Mouse (Mus musculus): Measurements from ENCODE around the gene Rpl19. TPM values are rescaled to one million over a fixed set of nuclear protein-coding genes. Genes with fewer than 3 reads are reported as not detected.

Gene Rpl19
- total RNA-seq, 4 experiments from 2014 or later: 894 to 1,148 (median 997) TPM

DNA sequence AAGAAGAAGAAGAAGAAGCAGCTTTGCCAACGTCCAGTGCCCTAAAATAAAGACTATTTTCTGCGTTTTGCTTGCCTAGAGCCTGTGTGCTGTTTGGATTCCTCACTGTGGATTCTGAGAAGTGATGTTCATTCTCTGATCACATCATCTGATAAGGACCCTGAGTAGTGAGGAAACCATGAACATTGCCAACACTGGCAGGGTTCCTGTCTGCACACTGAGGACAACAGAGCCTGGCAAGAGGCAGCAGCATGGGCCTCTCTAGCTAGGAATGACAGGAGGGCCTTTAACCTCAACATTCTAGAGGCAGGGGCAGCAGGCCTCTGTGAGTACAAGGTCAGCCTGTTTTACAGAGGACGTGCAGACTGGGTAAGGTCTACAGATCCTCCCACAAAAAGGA is 2.0 kb upstream of the Rpl19 start:
- no peak for DNase-seq

DNA sequence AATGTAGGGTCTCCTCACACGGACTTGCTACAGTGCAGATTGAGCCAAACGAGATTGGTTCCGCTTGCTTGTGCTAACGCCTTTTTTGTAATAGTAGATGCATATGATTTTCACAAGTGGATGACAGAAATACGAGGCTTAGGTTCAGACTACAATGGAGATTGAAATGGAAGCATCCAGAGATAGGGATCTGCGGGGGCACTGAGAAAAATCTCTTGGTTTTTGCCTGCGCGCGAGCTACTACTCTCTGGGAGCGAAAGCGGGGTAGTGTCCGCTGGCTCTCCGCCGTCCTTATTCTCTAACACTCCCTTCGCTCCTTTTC is 301 bp upstream of the Rpl19 start:
- no peak for DNase-seq

DNA sequence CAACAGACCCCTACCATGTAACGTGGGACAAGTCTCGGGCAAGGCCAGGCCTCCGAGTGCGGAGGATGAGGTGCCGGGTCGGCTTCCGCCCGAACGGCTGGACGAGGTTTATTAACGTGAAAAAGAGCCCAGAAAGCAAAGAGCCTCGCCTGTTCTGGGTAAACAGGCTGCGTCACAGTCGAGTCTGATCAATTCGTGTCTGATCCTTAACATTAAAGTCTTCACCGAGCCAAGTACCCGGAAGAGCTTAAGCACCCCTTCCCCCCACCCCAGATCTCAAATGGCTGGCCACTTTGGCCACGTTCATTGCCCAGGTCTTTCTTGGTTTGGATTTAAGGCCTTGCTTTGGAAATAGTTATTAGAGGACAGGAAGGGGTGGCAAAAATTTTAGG is 783 bp downstream of the Rpl19 start:
- DNase-seq: no peak

DNA sequence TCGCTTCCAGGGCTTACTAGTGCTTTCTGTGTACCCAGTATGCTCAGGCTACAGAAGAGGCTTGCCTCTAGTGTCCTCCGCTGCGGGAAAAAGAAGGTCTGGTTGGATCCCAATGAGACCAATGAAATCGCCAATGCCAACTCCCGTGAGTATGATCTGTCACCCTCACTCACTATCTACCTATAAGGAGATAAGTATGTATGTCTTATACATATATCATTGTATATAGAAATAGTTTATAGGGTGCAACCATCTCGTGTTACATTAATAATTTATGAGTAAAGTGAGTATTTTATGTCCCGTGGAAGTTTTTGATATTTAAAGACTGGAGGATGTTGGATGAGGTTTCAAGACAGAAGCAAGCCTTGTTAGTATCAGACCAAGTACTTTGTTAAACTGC is 1.3 kb downstream of the Rpl19 start:
- DNase-seq: no peak

DNA sequence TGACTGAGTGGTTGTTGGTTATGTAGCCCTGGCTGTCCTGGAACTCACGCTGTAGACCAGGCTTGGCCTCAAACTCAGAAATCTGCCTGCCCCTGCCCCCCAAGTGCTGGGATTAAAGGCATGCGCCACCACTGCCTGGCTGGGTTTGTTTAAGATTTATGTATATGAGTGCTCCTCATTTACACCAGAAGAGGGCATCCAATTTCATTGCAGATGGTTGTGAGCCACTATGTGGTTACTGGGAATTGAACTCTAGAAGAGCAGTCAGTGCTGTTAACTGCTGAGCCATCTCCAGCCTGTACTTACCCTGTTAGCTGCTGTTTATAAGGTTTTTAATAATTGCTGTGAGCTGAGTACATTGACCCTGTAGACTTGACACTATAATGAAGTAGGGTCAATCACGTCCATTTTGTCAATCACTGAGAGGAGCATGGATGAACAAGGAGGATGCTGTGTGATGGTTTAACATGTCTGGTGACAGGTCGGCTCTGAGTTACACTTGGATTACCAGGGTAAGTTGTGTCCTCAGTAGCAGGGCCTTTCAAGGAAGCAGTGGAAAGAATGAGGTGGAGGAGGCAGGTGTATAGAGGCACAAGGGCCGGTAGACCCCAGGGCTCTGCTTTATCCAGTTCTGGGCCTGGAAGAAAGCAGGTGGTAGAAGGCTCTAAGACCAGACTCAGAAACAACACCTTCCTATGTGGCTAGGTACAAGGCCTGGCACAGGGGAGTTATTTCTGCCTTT is 4.4 kb downstream of the Rpl19 start:
- no peak for DNase-seq

DNA sequence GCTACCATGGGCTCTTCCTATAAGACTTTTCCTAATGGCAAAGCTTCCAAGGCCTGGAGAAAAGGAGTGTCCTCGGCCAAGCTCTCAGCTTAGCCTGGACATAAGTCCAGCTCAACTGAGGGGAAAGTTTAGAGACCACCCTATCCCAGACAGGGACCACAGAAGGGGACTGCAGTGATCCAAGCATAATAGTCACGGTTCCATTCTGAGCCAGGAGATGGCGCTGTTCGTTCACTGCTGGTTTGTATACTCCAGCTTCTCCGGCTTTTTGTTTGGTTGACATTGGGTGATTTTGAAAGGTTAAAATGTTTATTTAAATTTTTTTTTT is 4.9 kb downstream of the Rpl19 start:
- peak; percentile 54 for DNase-seq

DNA sequence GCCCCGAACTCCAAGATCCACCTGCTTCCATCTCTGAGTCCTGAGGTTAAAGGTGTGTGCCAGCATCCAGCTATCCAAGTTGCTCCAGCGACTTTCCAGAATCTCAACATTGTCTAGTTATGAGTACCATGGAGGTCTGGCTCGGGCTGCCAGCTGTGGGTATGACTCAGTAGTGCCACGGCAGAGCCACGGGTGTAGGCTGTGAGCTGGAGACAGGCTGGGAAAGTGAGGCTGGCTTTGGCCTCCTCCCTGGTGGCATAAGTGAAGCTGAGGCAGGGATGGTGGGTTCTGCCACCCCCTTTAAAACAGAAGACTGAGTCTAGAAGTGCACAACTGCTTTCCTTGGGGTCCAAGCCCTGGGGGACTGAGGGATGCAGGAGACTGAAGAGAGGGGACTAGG is 7.6 kb downstream of the Rpl19 start:
- no peak for DNase-seq

DNA sequence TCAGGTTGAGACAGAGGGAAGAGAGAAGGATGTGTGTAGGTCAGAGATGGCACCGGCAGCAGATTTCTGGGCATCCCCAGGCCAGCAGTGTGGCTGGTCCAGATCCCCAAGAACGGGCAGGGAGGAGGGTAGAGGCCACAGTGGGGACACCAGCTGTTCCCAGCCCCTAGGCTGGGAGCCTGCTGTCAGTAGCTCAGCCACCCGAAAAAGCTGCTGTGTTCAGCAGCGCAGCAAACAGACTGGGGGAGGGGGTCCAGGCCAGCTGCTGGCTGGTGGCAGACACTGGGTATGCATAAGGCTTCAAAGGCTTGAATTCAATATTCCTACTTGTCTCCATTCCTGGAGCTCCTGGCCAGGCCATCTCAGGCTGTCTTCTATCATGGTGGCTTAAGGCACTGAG is 8.3 kb downstream of the Rpl19 start:
- DNase-seq: no peak

DNA sequence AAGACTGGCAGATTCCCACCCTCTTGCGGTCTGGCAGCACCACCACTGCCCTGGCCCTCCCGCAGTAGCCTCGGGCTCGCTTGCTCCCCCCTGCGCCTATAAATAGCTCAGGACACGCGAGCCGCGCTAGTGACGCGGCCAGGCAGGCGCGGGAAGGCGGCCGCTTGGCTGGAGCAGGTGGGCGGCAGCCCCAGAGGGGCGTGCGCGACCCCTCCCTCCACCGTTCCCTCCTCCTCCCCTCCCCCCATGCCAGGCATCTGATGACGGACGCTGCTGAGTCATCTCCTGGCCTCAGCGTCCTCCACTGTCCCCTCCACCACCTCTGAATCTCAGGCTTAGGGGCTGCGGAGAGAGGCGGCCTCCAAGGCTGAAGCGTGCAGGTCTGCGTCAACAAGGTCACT is 9.5 kb downstream of the Rpl19 start:
- DNase-seq: peak; percentile 40

DNA sequence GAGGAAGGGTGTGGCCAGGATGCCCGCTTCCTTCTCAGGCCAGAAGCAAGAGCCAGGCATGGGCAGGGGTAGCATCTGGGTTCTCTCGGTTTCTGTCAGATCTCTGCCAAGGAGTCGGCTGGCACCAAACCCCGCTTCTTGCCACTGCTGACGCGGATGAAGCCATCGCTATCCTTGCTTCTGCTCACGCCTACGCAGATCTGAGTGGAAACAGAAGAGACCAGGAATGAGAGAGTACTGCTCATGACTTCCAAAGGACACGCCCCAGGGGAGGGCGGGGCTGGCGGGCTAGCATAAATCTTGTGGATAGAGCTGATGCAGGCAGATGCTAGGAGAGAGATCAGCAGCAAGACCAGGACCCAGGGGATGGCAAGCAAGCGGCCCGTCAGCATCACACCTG is 11.4 kb downstream of the Rpl19 start:
- DNase-seq: no peak

DNA sequence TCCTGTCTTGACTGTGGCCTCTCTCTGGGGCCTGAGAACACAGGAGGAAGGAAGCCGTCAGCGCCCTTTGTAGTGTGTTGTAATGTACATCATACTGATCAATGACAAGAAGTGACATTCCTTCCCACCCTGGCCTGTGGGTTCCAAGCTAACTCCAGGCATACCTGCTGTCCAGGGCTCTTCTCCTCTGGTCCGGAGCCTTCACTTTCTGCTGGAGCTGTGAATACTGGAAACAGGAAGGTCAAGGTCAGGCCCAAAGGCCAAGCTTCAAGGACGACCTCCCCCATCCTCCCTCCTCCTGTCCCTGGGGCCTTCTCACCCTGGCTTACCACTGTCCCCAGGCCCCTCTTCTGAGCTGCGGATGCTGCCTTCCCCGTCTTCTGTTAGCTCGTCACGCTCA is 14.5 kb downstream of the Rpl19 start:
- DNase-seq: no peak

DNA sequence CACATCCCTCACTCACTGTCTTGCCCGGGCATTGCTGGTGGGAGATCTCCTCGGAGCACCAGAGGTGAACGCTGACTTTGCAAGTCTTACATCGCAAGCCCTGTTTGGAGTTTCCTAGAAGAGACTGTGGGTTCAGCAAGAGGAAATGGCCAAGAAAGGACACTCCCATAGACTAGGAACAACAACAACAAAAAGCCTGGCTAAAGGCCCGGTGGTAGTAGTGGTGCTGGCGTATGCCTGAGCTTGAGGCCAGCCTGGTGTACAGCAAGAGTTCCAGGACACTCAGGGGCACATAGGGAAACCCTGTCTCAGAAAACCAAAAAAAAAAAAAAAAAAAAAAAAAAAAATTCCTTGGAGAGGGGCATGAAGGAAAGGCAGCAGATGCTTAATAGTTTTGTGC is 16.2 kb downstream of the Rpl19 start:
- no peak for DNase-seq

DNA sequence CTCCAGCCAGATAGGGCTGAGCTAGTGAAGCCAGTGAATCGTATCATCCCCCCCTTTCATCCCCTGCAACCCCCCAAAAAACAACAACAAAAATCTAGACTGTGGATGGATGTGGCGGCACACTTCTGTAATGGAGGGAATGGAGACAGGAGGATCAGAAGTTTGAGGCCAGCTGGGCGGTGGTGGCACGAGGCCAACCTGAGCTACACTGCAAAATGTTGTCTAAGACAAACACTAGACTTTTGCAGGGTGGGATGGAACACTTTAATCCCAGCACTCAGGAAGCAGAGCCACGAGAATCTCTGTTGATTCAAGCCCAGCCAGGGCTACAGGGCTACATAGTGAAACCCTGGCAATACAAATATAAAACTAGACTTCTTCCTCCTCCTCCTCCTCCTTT is 17.6 kb downstream of the Rpl19 start:
- DNase-seq: no peak

DNA sequence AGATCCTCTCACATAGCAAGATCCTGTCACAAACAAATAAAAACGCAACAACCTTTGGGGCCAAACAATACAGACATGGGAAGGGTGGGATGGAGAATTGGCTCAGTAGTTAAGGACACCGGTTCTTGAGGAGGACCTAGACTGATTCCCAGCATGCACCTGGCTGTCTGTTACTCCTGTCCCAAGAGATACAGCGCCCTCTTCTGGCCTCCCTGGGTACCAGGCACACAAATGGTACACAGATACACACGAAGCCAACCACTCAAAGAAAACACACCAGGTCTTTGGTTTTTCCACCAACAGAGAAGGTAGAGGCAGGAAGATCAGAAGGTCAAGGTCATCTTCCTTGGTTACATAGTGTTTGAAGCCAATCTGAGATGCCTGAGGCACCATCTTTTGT is 19.1 kb downstream of the Rpl19 start:
- DNase-seq: no peak

DNA sequence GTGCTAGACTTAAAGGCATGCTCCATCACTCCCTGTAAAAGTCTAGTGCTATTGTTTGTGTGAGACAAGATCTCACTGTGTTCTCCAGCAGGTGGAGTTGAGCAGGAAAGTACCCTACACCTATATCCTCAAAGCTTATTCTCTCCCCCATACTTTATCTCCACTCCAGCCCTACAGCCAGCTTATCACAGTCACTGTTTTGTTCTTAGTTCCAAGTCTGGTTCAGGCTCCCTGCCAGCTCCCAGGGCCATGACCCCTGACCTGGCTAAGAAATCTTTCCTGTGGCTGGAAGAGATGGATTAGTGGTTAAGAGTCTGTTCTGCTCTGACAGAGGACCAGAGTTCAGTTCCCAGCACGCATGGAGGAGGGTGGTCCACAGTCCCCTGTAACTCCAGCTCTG is 20.0 kb downstream of the Rpl19 start:
- DNase-seq: peak; percentile 72

DNA sequence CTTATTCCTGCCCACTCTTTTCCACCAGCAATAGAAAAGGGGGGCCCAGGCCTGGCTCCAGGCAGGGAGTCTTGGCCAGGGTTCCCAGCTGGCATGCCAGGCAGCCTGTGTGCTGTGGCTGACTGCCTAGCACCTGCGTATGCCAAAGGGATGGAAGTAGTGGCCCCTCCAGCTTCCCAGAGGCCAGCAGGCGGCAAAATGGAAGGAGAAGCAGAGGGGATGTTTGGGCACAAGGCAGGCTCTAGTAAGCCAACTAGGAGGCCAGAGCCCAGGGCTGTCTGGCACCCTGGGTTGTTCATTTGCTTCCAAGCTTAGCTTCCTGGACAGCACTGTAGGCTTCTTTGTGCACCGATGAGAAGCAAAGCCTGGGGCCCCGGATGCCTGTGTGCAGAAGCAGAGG is 21.2 kb downstream of the Rpl19 start:
- DNase-seq: no peak

DNA sequence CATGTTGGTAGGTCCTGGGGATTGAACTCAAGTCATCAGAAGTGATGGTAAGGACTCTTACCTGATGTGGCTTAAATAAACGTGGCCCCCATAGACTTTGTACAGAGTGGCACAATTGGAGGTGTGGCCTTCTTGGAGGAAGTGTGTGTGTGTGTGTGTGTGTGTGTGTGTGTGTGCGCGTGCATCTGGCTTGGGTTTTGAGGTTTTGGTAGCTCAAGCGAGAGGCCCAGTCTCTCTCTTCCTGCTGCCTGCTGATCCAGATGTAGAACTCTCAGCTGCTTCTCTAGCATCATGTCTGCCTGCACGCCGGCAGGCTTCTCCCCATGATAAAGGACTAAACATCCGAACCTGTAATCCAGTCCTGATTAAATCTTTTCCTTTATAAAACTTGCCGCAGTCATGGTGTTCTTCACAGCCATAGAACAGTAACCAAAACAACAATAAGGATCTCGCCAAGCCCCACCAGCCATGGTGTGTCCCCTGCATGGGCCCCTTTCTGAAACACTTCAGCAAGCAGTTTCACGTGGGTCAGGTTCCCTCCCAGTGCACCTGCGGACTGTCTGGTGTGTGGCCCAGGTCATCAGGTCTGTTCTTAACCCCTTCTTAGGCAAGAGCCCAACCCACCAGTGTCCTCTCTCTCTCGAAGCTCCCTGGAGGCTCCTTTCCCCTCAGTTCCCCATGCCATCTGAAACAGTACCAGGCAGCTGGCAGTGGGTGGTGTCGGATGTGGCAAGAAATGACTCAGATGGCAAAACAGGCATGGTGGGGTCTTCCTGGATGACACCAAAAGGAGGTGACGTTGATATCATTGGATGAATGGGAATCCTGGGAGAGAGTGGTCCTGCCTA is 23.4 kb downstream of the Rpl19 start:
- no peak for DNase-seq

DNA sequence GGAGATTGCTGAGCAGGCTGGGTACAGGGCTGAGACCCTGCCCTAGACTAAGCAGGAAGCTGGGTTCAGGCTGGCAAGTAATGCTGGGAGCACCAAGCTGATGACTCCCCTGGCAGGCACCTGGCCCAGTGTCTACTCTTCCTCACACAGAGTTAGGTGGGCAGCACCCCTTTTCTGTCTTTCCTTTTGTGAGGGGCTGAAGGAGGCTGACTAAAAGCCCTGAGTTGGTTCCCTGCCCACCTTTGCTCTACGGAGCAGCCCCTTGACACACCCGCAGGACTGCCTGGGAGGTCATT is 24.0 kb downstream of the Rpl19 start:
- no peak for DNase-seq

DNA sequence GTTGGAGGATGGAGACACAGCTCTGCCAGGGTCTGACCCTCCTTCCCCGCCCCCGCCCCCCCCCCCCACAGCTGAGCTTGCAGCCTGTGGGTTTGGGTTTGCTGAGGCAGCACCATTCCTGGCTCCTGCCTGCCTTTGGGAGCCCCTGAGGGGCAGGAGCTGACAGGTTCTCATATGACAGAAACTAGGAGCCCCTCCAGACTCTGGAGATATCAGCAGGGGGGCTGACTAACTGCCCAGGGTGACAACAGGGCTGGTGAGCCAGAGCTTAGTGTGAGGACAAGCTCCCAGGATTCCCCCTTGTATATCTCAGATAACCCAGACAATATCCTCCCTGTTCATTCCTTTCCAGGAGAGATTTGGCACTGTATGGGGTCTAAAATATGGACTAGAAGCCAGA is 24.4 kb downstream of the Rpl19 start:
- no peak for DNase-seq

DNA sequence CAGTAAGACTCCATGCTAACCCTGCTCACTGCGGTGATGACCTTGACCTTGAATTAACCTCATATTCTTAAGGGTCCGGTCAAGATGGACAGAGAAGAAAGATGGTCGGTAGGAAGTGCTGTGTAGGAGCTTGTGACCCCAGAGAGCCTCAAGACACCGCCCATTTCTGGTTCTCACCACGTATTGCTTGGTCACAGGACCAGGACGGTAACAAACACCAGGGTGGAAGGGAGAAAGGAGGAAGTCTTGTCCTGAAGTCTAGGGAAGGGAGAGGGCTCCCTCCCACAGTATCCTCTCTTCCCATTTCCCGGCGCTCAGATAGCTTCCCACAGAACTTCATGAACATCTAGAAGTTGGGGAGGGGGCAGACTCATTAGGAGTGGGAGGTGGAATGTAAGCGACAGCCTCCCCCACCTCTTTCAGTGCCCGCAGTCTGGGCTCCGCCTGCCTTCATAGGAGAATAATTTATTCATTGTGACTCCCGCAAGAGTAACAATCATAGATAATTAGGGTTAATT is 25.2 kb downstream of the Rpl19 start:
- no peak for DNase-seq

DNA sequence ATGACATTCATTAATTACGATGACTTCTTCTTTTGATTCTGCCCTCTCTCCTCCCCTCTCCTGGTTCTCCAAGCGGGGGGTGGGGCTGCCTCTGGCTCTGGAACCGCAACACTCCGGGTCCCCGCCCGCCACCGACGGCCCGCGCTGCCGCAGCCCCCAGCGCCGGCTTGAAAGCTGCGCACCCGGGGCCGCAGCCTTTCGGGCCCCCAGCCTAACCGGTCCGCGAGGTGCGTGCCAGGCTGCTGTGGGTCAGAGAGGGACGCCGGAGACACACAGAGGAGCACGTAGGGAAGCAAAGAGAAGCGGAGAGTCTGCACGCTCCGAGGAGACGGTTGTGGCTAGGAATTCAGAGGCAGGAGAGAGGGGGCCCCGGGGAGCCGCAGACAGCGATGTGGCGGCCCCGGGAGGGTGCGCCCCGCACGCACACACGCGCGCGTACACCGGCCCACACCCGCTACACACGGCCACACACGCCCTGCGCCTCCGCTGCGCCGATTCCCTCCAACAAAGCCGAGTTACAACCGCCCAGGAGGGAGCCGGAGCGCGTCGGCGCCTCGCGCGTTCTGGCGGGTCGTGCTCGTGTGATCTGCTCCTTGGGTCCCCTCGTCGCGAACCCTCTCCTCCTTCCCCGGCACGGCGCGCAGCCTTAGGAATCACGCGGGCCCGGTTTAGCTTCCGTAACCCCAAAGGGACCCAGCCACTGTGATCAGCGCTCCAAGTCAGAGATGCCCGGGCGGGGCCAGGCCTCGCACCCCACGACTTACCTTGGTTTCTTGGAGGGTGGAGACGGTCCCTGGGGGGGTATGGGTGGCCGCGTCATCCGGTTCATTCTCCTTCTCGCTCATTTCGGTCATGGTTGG is 25.8 kb downstream of the Rpl19 start:
- DNase-seq: no peak

DNA sequence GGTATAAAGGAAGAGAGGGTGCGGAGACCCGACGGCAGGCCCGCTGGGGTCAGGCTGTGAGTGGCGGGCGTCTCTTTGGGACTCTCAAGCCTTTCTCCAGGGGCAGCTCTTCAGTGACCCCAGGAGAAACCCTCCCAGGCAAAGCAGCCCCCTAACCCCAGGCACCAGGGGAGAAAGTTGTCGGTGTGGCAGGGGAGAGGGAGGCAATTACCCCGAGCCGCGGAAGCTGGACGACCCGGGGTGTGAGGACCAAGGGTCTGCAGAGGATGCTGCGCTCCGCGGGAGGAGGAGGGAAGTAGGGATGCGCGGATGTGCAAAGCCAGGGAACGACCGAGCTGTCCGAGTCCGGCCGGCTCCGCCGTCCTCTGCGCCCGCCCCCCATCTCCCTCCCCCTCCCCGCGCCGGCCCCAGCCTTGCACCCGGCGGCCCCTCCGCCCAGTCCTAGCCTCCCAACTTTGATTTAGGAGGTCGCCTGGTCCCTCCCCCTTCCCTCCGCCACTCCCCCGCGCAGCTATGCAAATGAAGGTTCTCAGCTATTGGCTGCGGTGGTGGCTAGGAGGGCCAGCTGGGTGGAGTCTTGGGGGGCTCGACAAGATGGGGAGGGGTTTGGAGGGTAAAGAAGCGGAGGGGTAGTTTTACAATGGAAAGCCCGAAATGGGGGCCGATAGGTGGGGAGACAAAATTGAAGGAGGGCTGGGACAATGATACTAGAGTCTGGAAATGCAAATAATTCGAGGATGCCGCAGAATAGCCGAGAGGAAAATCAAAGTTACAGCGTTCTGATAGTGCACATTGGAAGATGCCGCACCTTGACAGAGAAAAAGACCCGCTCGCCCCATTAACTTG is 26.7 kb downstream of the Rpl19 start, which contains the start of gene Stac2:
Gene Stac2, minus strand, starts transcription at position 474 of the 846 bp plus-strand sequence.
- DNase-seq: peak; percentile 58

Data from adrenal gland, adult 8-10 months (tissue).